Mouse (Mus musculus): ENCODE measurements at regions not wholly inside any gene's neighbourhood (a gene's known extent, or its start where the extent isn't known, plus 50 kb on each side); places are given as distances from the start of the nearest gene placed in this dataset.
"Not testable (repeated sequence)": the region's sequence is repeated elsewhere in the genome, so short reads cannot be mapped to it uniquely, and the experiment has no call there.

DNA sequence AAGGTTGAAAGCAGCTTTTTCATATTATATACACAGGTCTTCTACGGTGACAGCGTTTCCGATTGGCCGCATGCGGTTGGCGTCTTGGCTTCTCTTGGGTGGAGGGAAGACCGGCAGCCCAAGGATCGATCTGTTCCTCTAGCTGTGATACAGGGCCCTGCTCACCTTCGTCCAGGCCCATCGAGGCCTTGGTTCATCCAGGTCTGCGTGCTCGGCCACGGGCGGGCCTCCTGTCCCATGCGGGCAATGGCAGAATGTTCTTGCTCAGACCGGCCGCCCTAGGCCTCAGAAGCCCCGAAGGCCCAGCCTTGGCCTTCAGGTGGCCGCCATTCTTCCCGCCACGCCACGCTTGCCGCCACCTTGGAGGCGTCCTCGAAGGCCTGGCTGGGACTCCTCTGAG, 194.4 kb upstream of the Ppp6c start:
- peak; percentile 45 for DNase-seq (ENCODE audit: low read depth, low spot score)

DNA sequence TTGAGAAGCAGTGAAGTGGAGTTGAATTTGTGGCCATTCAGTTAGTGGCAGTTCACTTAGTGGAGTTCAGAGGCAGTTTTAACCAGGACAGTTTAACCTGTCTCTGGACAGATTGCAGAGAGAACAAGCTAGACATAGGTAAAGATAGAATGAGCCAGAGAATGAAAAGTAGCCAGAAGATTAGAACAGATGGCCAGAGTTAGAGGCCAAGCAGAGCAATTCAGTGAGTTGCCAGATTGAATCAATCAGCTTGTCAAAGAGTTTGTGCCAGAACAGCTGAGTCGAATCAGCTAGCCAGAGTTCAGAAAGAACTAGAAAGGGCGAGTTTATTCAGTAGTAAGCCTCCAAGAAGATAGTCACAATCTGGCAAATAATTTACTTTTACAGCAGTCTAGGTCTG, 174.1 kb upstream of the Ppp6c start:
- DNase-seq (ENCODE audit: low read depth, low spot score): no peak

- DNase-seq (ENCODE audit: low read depth, low spot score): peak; percentile 40
Measured at GRCm38 (mm10) chr2:39399523-39399922, 173.3 kb upstream of the Ppp6c start.

- peak; percentile 61 for DNase-seq (ENCODE audit: low read depth, low spot score)
Measured at GRCm38 (mm10) chr2:39394643-39395042, 168.4 kb upstream of the Ppp6c start.

- DNase-seq (ENCODE audit: low read depth, low spot score): no peak
Measured at GRCm38 (mm10) chr2:39377264-39377663, 151.0 kb upstream of the Ppp6c start.

- peak; percentile 94 for DNase-seq (ENCODE audit: low read depth, low spot score)
Measured at GRCm38 (mm10) chr2:39373068-39373779, 147.0 kb upstream of the Ppp6c start.

- DNase-seq (ENCODE audit: low read depth, low spot score): no peak
Measured at GRCm38 (mm10) chr2:39344207-39344606, 118.0 kb upstream of the Ppp6c start.

DNA sequence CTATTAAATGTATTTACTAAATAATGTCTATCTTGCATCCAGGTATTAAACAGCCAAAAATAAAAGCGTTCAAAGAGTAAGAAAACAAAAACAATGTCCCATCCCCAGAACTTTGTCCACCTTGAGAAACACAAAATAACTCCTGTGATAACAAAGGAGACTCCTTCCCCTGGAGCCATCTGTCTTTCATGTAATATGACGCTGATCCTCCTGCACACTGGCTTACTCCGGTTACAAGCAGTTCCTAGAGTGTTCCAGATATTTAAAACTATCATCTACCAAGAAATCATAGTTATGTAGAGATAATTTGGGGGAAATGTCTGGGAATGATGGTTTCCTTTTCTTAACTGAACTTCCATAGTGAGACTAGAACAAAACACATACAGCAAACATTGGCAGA, 114.2 kb upstream of the Ppp6c start:
- no peak for DNase-seq (ENCODE audit: low read depth, low spot score)

GRCm38 (mm10) chr2:39338832-39339649, 112.8 kb upstream of the Ppp6c start:
- peak; percentile 4 for DNase-seq (ENCODE audit: low read depth, low spot score)

GRCm38 (mm10) chr2:39337524-39337923, 111.3 kb upstream of the Ppp6c start:
- DNase-seq (ENCODE audit: low read depth, low spot score): no peak

GRCm38 (mm10) chr2:39325715-39326493, 99.7 kb upstream of the Ppp6c start:
- no peak for DNase-seq (ENCODE audit: low read depth, low spot score)

DNA sequence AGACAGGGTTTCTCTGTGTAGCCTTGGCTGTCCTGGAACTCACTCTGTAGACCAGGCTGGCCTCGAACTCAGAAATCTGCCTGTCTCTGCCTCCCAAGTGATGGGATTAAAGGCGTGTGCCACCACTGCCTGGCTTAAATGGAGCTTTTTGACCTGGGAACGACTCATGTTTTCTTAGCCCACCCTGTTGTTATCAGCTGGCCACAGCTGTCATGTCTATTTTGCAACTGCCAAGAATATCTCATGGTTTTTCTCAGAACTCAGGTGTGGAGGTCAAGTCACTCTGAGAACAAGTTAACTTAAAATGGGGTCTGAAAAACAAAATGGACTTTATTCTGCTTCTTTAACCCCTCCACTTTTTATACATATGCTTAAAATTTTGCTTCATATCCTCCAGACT, 98.9 kb upstream of the Ppp6c start:
- not testable (repeated sequence) for DNase-seq (ENCODE audit: low read depth, low spot score)

GRCm38 (mm10) chr2:39299798-39300382, 73.6 kb upstream of the Ppp6c start:
- DNase-seq (ENCODE audit: low read depth, low spot score): no peak

GRCm38 (mm10) chr2:39299290-39299689, 73.0 kb upstream of the Ppp6c start:
- no peak for DNase-seq (ENCODE audit: low read depth, low spot score)

GRCm38 (mm10) chr2:39295435-39295834, 69.2 kb upstream of the Ppp6c start:
- DNase-seq (ENCODE audit: low read depth, low spot score): no peak

DNA sequence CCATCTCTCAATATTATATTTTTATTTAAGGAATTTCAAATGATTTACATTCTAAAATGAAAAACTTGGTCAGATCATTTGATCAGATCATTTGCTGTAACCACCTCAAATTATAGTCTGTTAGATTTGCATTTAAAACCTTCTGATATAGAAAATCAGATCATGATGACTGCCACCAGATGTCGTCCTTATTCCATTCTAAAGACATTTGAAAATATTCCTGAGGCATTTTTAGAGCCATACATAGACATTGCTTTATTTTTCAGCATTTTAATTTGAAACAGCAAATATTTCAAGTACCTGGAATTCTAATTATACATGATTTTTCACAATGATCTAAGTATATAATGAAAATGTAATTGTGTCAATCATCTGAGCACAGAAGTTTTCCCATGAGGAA, 52.0 kb upstream of the Ppp6c start:
- DNase-seq (ENCODE audit: low read depth, low spot score): no peak
